24 mouse cellular contexts compared by ENCODE assay signal in genomic region chr17:45943244-45943643, GRCm38 (mm10).
A peak's percentile ranks its signal among the peaks of the same experiment; 100 is the strongest.
DNase-seq lines count a peak whose midpoint lies in the region; ATAC-seq and TF ChIP-seq lines count a peak whose summit lies in the region.
"Had no signal": no experiment of that assay in that cellular context is flagged by ENCODE, and none has a peak within 500 bp of the region (broad histone marks: within the 10 kb centered on the region; RNA-seq: fewer than 3 reads in every experiment).

No protein-coding gene starts in this region.

- H3K4me1 ChIP-seq in kidney, embryonic 15.5 days = peaks cover 29% of the 10 kb centered on the region
- peaks cover 14% of the 10 kb centered on the region for H3K4me1 ChIP-seq in lung, embryonic 14.5 days (ENCODE audit: insufficient read depth)
- H3K4me1 ChIP-seq in hindbrain, embryonic 12.5 days = no peaks in the 10 kb centered on the region; the same call in 1 of the 2 replicates
- H3K4me1 ChIP-seq in hindbrain, postnatal 0 days (ENCODE audit: insufficient read depth, low read length) = no peaks in the 10 kb centered on the region
- H3K4me1 ChIP-seq: hindbrain, embryonic 15.5 days; liver, embryonic 12.5 days; midbrain, embryonic 13.5 days; neural tube, embryonic 13.5 days had no signal

- H3K36me3 ChIP-seq in kidney, embryonic 15.5 days = no peaks in the 10 kb centered on the region
- no peaks in the 10 kb centered on the region for H3K36me3 ChIP-seq in lung, embryonic 14.5 days (ENCODE audit: insufficient read depth)
- H3K36me3 ChIP-seq in hindbrain, embryonic 12.5 days = no peaks in the 10 kb centered on the region
- H3K36me3 ChIP-seq in hindbrain, postnatal 0 days (ENCODE audit: insufficient read depth, low read length) = no peaks in the 10 kb centered on the region
- H3K36me3 ChIP-seq: heart, embryonic 13.5 days; hindbrain, embryonic 15.5 days; liver, embryonic 12.5 days; midbrain, embryonic 13.5 days; neural tube, embryonic 13.5 days had no signal

- H3K9me3 ChIP-seq in kidney, embryonic 15.5 days (replicated peaks) = no peaks in the 10 kb centered on the region
- H3K9me3 ChIP-seq in lung, embryonic 14.5 days (ENCODE audit: low read depth, low read length) = no peaks in the 10 kb centered on the region
- H3K9me3 ChIP-seq in hindbrain, embryonic 12.5 days (replicated peaks) = no peaks in the 10 kb centered on the region
- no peaks in the 10 kb centered on the region for H3K9me3 ChIP-seq in hindbrain, postnatal 0 days (ENCODE audit: low read length)
- H3K9me3 ChIP-seq: forebrain, embryonic 13.5 days; heart, embryonic 13.5 days; hindbrain, embryonic 15.5 days; liver, embryonic 12.5 days; midbrain, embryonic 13.5 days; neural tube, embryonic 13.5 days had no signal

- no peak for TF ChIP-seq CTCF in Patski (IDR thresholded peaks at IDR 0.05)
- no peak for TF ChIP-seq CTCF in lung, embryonic 14.5 days (IDR thresholded peaks at IDR 0.05; ENCODE audit: low read depth)
- no peak for TF ChIP-seq CTCF in hindbrain, postnatal 0 days (IDR thresholded peaks at IDR 0.05; ENCODE audit: low read depth)

- no peak for DNase-seq in kidney, adult 11 months
- peak; percentile 47 for DNase-seq in Patski (ENCODE audit: low read depth, low spot score)
- peak; percentile 65 for DNase-seq in lung, embryonic 14.5 days
- DNase-seq in lung, postnatal 14 days = peak; percentile 50
- DNase-seq in hindbrain, postnatal 0 days (ENCODE audit: low spot score) = no peak
- no peak for DNase-seq in urinary bladder, postnatal 10 days (ENCODE audit: low spot score)
- DNase-seq: adrenal gland, postnatal 25 days; cerebellum, adult 11-12 months; cerebellum, adult 9-11 months; gastrocnemius, postnatal 10 days; heart, postnatal 10 days; left cerebral cortex, postnatal 4 days; liver, postnatal 0 days; right cerebral cortex, postnatal 4 days had no signal

- no peak; the same call in 1 of the 2 replicates for ATAC-seq in kidney, embryonic 15.5 days (replicated peaks; ENCODE audit: low FRiP score)
- ATAC-seq in Patski = peak; percentile 40
- ATAC-seq in lung, embryonic 14.5 days (ENCODE audit: insufficient read depth) = no peak
- no peak for ATAC-seq in hindbrain, embryonic 12.5 days (ENCODE audit: low FRiP score)
- ATAC-seq in hindbrain, postnatal 0 days = no peak
- ATAC-seq: forebrain, embryonic 13.5 days; liver, embryonic 12.5 days; liver, postnatal 0 days; midbrain, embryonic 13.5 days had no signal

- POLR2A ChIA-PET in Patski (lab: Charles Lee) = interaction anchor here (0.6 kb wide), 1 partner anchor 84 kb away, joined by 4 read pairs; no protein-coding TSS in a partner anchor

- no peaks in the 10 kb centered on the region for H3K27me3 ChIP-seq in kidney, embryonic 15.5 days
- no peaks in the 10 kb centered on the region for H3K27me3 ChIP-seq in Patski
- no peaks in the 10 kb centered on the region for H3K27me3 ChIP-seq in lung, embryonic 14.5 days (ENCODE audit: insufficient read depth, low read length)
- no peaks in the 10 kb centered on the region for H3K27me3 ChIP-seq in hindbrain, embryonic 12.5 days
- no peaks in the 10 kb centered on the region for H3K27me3 ChIP-seq in hindbrain, postnatal 0 days (ENCODE audit: insufficient read depth, low read length)
- H3K27me3 ChIP-seq: forebrain, embryonic 13.5 days; hindbrain, embryonic 15.5 days; liver, embryonic 12.5 days; midbrain, embryonic 13.5 days; neural tube, embryonic 13.5 days had no signal

- H3K4me3 ChIP-seq in kidney, embryonic 15.5 days (replicated peaks) = no peak overlapping the region
- no peak overlapping the region for H3K4me3 ChIP-seq in lung, embryonic 14.5 days (ENCODE audit: low read depth, low read length)
- H3K4me3 ChIP-seq in hindbrain, embryonic 12.5 days = no peak overlapping the region
- no peak overlapping the region for H3K4me3 ChIP-seq in hindbrain, postnatal 0 days (ENCODE audit: low read length)
- H3K4me3 ChIP-seq: forebrain, embryonic 13.5 days; heart, embryonic 13.5 days; hindbrain, embryonic 15.5 days; layer of hippocampus, adult 2 months; liver, embryonic 12.5 days; megakaryocyte, embryonic 14.5 days; midbrain, embryonic 13.5 days; neural tube, embryonic 13.5 days had no signal

- in situ Hi-C loops in Patski (cut with MboI; ENCODE audit: low pct_unique_long_range_greater_than_20kb) = no loop called here

- no peak overlapping the region for H3K4me2 ChIP-seq in kidney, embryonic 15.5 days
- no peak overlapping the region for H3K4me2 ChIP-seq in lung, embryonic 14.5 days
- no peak overlapping the region for H3K4me2 ChIP-seq in hindbrain, embryonic 12.5 days (replicated peaks)
- no peak overlapping the region for H3K4me2 ChIP-seq in hindbrain, postnatal 0 days (ENCODE audit: low read depth, low read length)
- H3K4me2 ChIP-seq: forebrain, embryonic 13.5 days; heart, embryonic 13.5 days; hindbrain, embryonic 15.5 days; liver, embryonic 12.5 days; midbrain, embryonic 13.5 days; neural tube, embryonic 13.5 days had no signal

- no peak overlapping the region for H3K9ac ChIP-seq in kidney, embryonic 15.5 days
- H3K9ac ChIP-seq in lung, embryonic 14.5 days = no peak overlapping the region
- H3K9ac ChIP-seq in hindbrain, embryonic 12.5 days = no peak overlapping the region
- H3K9ac ChIP-seq in hindbrain, postnatal 0 days (replicated peaks; ENCODE audit: low read length) = no peak overlapping the region
- H3K9ac ChIP-seq: forebrain, embryonic 13.5 days; heart, embryonic 13.5 days; hindbrain, embryonic 15.5 days; liver, embryonic 12.5 days; liver, postnatal 0 days; midbrain, embryonic 13.5 days; neural tube, embryonic 13.5 days had no signal

- CTCF ChIA-PET in Patski (lab: Charles Lee) = no interaction called here

- 51% methylated on average over 6 of the region's 6 CpGs for WGBS in kidney, embryonic 15.5 days
- 19% methylated on average over 6 of the region's 6 CpGs for WGBS in lung, embryonic 14.5 days
- 75% methylated on average over 6 of the region's 6 CpGs for WGBS in hindbrain, embryonic 12.5 days
- WGBS in hindbrain, postnatal 0 days = 77% methylated on average over 6 of the region's 6 CpGs

- peak overlapping the region; percentile 45; the same call in 1 of the 2 replicates for H3K27ac ChIP-seq in kidney, embryonic 15.5 days
- peak overlapping the region; percentile 80 for H3K27ac ChIP-seq in lung, embryonic 14.5 days (ENCODE audit: low read depth)
- H3K27ac ChIP-seq in hindbrain, embryonic 12.5 days = no peak overlapping the region
- no peak overlapping the region for H3K27ac ChIP-seq in hindbrain, postnatal 0 days
- H3K27ac ChIP-seq: forebrain, embryonic 13.5 days; heart, embryonic 13.5 days; hindbrain, embryonic 15.5 days; layer of hippocampus, adult 2 months; liver, embryonic 12.5 days; midbrain, embryonic 13.5 days; neural tube, embryonic 13.5 days had no signal

Comparison
In these comparisons a context has a peak if more than half of its experiments do, and no peak if none do; other contexts are left out.
1. H3K27ac ChIP-seq: peak in kidney, embryonic 15.5 days (single experiment) and lung, embryonic 14.5 days (single experiment); none in hindbrain, embryonic 12.5 days (single experiment) and hindbrain, postnatal 0 days (single experiment).
2. DNase-seq: peak in Patski (single experiment), lung, embryonic 14.5 days (single experiment) and lung, postnatal 14 days (single experiment); none in kidney, adult 11 months (single experiment), hindbrain, postnatal 0 days (single experiment) and urinary bladder, postnatal 10 days (single experiment).